Comparison of ENCODE assay signal across 8 mouse cellular contexts in genomic region chr11:55031211-55031990, GRCm38 (mm10). TPM values are rescaled to one million over a fixed set of nuclear protein-coding genes. Genes with fewer than 3 reads are reported as not detected.
DNase-seq lines count a peak whose midpoint lies in the region; ATAC-seq lines count a peak whose summit lies in the region.

No protein-coding gene starts in this region.

- ATAC-seq in forebrain, embryonic 13.5 days = no peak
- no peak for ATAC-seq in forebrain, embryonic 12.5 days (ENCODE audit: low FRiP score)
- no peak for ATAC-seq in hindbrain, embryonic 12.5 days (ENCODE audit: low FRiP score)
- peak; percentile 31; the same call in 1 of the 2 replicates for ATAC-seq in midbrain, embryonic 11.5 days (ENCODE audit: low FRiP score)
- ATAC-seq in erythroid progenitor cell, adult 5-6 weeks (replicated peaks; ENCODE audit: low FRiP score, poor library complexity, severe bottlenecking) = no peak

- no peaks in the 10 kb centered on the region for H3K9me3 ChIP-seq in forebrain, embryonic 13.5 days (replicated peaks)
- no peaks in the 10 kb centered on the region for H3K9me3 ChIP-seq in forebrain, embryonic 12.5 days
- H3K9me3 ChIP-seq in hindbrain, embryonic 12.5 days (replicated peaks) = no peaks in the 10 kb centered on the region
- H3K9me3 ChIP-seq in midbrain, embryonic 11.5 days (ENCODE audit: control insufficient read depth, low read length) = no peaks in the 10 kb centered on the region

- WGBS in forebrain, embryonic 13.5 days = 62% methylated on average over 8 of the region's 10 CpGs
- 56% methylated on average over 10 of the region's 10 CpGs for WGBS in forebrain, embryonic 12.5 days
- WGBS in hindbrain, embryonic 12.5 days = 51% methylated on average over 10 of the region's 10 CpGs
- WGBS in midbrain, embryonic 11.5 days = 57% methylated on average over 10 of the region's 10 CpGs

- peaks cover 17% of the 10 kb centered on the region for H3K27me3 ChIP-seq in forebrain, embryonic 13.5 days
- peaks cover 39% of the 10 kb centered on the region for H3K27me3 ChIP-seq in forebrain, embryonic 12.5 days
- peaks cover 28% of the 10 kb centered on the region for H3K27me3 ChIP-seq in hindbrain, embryonic 12.5 days
- H3K27me3 ChIP-seq in midbrain, embryonic 11.5 days (ENCODE audit: control insufficient read depth, insufficient read depth, low read length) = peaks cover 6% of the 10 kb centered on the region

- 0 out of 2 replicates have a peak overlapping the region, but pooled peaks have one; percentile 49 for H3K4me3 ChIP-seq in forebrain, embryonic 13.5 days
- no peak overlapping the region for H3K4me3 ChIP-seq in forebrain, embryonic 12.5 days (replicated peaks)
- peak overlapping the region; percentile 55; the same call in 1 of the 2 replicates for H3K4me3 ChIP-seq in hindbrain, embryonic 12.5 days
- no peak overlapping the region for H3K4me3 ChIP-seq in midbrain, embryonic 11.5 days (ENCODE audit: low read depth, low read length)

- H3K4me2 ChIP-seq in forebrain, embryonic 13.5 days = peak overlapping the region; percentile 88
- H3K4me2 ChIP-seq in forebrain, embryonic 12.5 days = no peak overlapping the region
- peak overlapping the region; percentile 93 for H3K4me2 ChIP-seq in hindbrain, embryonic 12.5 days (replicated peaks)
- no peak overlapping the region for H3K4me2 ChIP-seq in midbrain, embryonic 11.5 days

- H3K9ac ChIP-seq in forebrain, embryonic 13.5 days = 0 out of 2 replicates have a peak overlapping the region, but pooled peaks have one; percentile 21
- H3K9ac ChIP-seq in forebrain, embryonic 12.5 days = no peak overlapping the region
- H3K9ac ChIP-seq in hindbrain, embryonic 12.5 days = no peak overlapping the region
- H3K9ac ChIP-seq in midbrain, embryonic 11.5 days (ENCODE audit: low read length) = no peak overlapping the region

- H3K27ac ChIP-seq in forebrain, embryonic 13.5 days = no peak overlapping the region
- no peak overlapping the region for H3K27ac ChIP-seq in forebrain, embryonic 12.5 days
- H3K27ac ChIP-seq in hindbrain, embryonic 12.5 days = no peak overlapping the region; the same call in 1 of the 2 replicates
- no peak overlapping the region for H3K27ac ChIP-seq in midbrain, embryonic 11.5 days (ENCODE audit: low read depth, low read length)

- peak; percentile 69 for DNase-seq in CD4-positive, CD25-positive, alpha-beta regulatory T cell, adult 2 months (ENCODE audit: low read depth, low spot score)
- DNase-seq in midbrain, embryonic 11.5 days (ENCODE audit: low spot score, missing footprints) = no peak
- DNase-seq in thymus, postnatal 4 days = peak; percentile 22
- DNase-seq in cerebellum, postnatal 14 days = no peak

- peaks cover 26% of the 10 kb centered on the region for H3K4me1 ChIP-seq in forebrain, embryonic 13.5 days
- peaks cover 27% of the 10 kb centered on the region for H3K4me1 ChIP-seq in forebrain, embryonic 12.5 days
- H3K4me1 ChIP-seq in hindbrain, embryonic 12.5 days = peaks cover 30% of the 10 kb centered on the region
- no peaks in the 10 kb centered on the region; the same call in 1 of the 2 replicates for H3K4me1 ChIP-seq in midbrain, embryonic 11.5 days (ENCODE audit: control insufficient read depth, insufficient read depth, low read length)

- no peaks in the 10 kb centered on the region for H3K36me3 ChIP-seq in forebrain, embryonic 13.5 days (ENCODE audit: poor library complexity, severe bottlenecking)
- H3K36me3 ChIP-seq in forebrain, embryonic 12.5 days (replicated peaks) = no peaks in the 10 kb centered on the region
- H3K36me3 ChIP-seq in hindbrain, embryonic 12.5 days = no peaks in the 10 kb centered on the region
- H3K36me3 ChIP-seq in midbrain, embryonic 11.5 days (ENCODE audit: control insufficient read depth, insufficient read depth, low read length) = no peaks in the 10 kb centered on the region

RNA-seq across cellular contexts. Expression of gene Anxa6, which starts 1.8 kb away (rescaled TPM):
- polyA plus RNA-seq in forebrain, embryonic 13.5 days (2015; fragmentation: Nextera tagmentation; extraction: Ambion mirVana) = 28.2 and 29.6 TPM in 2 replicates
- polyA plus RNA-seq in forebrain, embryonic 12.5 days (2016; fragmentation: Nextera tagmentation; extraction: Ambion mirVana) = 46.6 and 59.1 TPM in 2 replicates
- 121 and 140 TPM in 2 replicates for polyA plus RNA-seq in hindbrain, embryonic 12.5 days (2016; fragmentation: Nextera tagmentation; extraction: Ambion mirVana)
- polyA plus RNA-seq in midbrain, embryonic 11.5 days (2014; fragmentation: Nextera tagmentation; extraction: Ambion mirVana) = 71.2 and 77.6 TPM in 2 replicates
- 12.3 and 15.1 TPM in 2 replicates for total RNA-seq in erythroid progenitor cell, adult 5-6 weeks (2015; ENCODE audit: low replicate concordance)
- 14.6 and 16.3 TPM in 2 replicates for total RNA-seq in erythroid progenitor cell, adult 5-6 weeks (2017; ENCODE audit: low replicate concordance)

RNA-seq across cellular contexts. Expression of gene Ccdc69, which starts 46.5 kb away (rescaled TPM):
- 0.23 and 0.43 TPM in 2 replicates for polyA plus RNA-seq in forebrain, embryonic 13.5 days (2015; fragmentation: Nextera tagmentation; extraction: Ambion mirVana)
- 0.13 and 0.42 TPM in 2 replicates for polyA plus RNA-seq in forebrain, embryonic 12.5 days (2016; fragmentation: Nextera tagmentation; extraction: Ambion mirVana)
- 0.49 and 0.60 TPM in 2 replicates for polyA plus RNA-seq in hindbrain, embryonic 12.5 days (2016; fragmentation: Nextera tagmentation; extraction: Ambion mirVana)
- 0.37 and 0.41 TPM in 2 replicates for polyA plus RNA-seq in midbrain, embryonic 11.5 days (2014; fragmentation: Nextera tagmentation; extraction: Ambion mirVana)
- 7.1 and 7.2 TPM in 2 replicates for total RNA-seq in erythroid progenitor cell, adult 5-6 weeks (2015; ENCODE audit: low replicate concordance)
- total RNA-seq in erythroid progenitor cell, adult 5-6 weeks (2017; ENCODE audit: low replicate concordance) = 1.5 and 2.1 TPM in 2 replicates

Comparison
In these comparisons a context has a peak if more than half of its experiments do, and no peak if none do; other contexts are left out.
1. H3K4me2 ChIP-seq: peak in forebrain, embryonic 13.5 days (single experiment) and hindbrain, embryonic 12.5 days (single experiment); none in forebrain, embryonic 12.5 days (single experiment) and midbrain, embryonic 11.5 days (single experiment).
2. H3K4me3 ChIP-seq: peak in forebrain, embryonic 13.5 days (single experiment) and hindbrain, embryonic 12.5 days (single experiment); none in forebrain, embryonic 12.5 days (single experiment) and midbrain, embryonic 11.5 days (single experiment).
3. DNase-seq: peak in CD4-positive, CD25-positive, alpha-beta regulatory T cell, adult 2 months (single experiment) and thymus, postnatal 4 days (single experiment); none in midbrain, embryonic 11.5 days (single experiment) and cerebellum, postnatal 14 days (0 of 2).